Mouse (Mus musculus) layer of hippocampus, postnatal 10 days (tissue): Measurements from ENCODE around the gene Man2b2. TPM values are rescaled to one million over a fixed set of nuclear protein-coding genes. Genes with fewer than 3 reads are reported as not detected.

Experiments used
- DNase-seq, 2 experiments: peaks; one replicate each; pipeline ENCODE4 v3.0.0; 2021; ENCODE audit warnings: low spot score in 2 of 2
- total RNA-seq, 2 experiments: library from RNA; stranded (reverse); gene quantifications; 2 replicates each; pipeline ENCODE4 v1.2.3; 2021

Man2b2 gene
- total RNA-seq, 2 experiments from 2014 or later = 17.0 to 18.6 TPM

DNA sequence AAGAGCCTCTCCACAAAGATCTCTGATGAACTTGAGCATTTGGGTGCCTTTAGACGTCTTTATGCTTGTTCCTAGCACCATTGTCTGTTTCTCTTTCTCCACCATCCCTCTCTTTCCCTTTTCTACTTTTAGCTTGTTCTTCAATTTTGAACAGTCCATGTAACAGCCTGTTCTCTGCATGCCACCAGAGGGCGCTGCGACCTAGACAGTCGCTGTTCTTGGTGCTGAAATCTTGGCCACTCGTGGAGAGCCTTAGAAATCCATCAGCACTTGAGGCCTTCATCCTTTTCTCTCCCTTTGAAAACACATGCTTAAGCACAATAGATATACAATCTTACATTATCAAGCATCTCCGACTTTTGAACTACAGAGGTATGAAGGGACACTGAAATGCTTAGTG lies 5.5 kb upstream of the Man2b2 start:
- DNase-seq = peak; percentile 84 to 85

DNA sequence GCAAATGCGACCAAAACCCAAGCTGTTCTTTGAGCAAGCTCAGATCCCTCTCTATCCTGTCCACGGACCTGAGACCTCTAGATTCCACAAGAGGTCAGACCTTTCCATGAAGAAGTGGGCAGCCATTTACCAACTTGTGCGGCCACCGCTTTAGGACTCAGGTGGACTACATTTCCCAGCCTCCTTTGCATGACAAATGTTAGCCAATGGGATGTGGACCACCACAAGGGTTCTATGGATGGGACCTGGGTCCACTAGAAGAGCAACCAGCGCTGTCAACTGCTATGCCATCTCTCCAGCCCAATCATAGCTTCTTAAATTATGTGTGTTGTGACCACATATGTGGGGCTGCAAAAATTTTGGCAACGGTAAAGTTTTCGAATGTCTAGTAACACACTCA lies 819 bp upstream of the Man2b2 start:
- peak in 1 of 2 experiments; percentile 36 for DNase-seq

DNA sequence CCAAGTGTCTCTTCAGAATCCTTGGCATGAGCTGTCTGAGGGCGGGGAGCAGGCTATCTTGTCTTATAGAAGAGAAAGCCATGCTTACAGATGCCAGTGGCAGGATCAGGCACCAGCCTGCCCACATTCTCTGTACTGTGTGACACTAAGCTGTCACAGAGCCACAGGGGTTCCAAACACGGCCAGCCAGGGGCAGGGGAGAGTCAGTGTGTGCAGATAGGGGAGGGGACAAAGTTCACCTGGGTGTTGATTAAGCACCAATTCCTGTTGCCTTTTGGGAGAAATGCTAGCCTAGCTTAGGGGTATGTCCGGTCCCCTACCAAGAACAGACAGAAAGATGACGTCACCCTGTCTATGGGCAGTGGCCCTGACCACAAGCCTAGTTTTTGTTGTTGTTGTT lies 1.4 kb downstream of the Man2b2 start:
- DNase-seq = no peak

DNA sequence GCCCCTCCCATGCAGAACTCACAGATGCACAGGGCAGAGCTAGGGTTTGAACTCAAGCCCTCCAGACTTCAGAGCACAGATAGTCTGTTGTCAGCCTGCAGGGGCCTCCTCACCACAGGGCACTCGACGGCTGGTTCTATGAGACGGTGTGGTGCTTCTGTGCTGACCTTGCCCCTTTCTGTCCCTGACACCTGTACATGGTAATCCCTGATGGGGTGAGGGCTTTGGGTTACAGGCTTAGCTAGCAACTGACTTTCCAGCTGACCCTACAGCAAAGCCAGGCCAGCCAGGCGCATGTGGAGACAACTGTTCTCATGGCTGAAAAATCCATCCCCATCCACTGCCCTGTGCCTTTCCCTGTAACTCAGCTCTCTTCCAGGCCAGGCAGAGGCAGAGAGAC lies 7.5 kb downstream of the Man2b2 start:
- no peak for DNase-seq

DNA sequence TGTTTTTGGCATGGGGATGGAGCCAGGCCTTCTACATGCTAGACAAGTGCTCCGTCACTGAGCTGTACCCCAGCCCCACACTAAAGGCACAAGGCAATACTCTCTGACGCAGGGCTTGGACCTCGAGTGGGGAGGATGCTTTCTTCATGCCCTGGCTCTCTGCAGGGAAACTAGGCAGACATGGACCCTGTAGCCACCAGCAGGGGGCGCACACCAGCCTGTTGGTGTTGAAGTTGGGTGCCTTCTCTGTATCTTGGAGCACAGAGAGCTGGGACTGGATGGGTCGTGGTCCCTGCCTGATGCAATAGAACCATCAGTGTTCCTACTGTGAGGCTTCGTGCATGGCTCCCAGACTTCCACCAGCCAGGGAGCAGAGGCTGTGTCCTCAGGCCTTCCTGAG lies 10.3 kb downstream of the Man2b2 start:
- DNase-seq = peak; percentile 64 to 73

DNA sequence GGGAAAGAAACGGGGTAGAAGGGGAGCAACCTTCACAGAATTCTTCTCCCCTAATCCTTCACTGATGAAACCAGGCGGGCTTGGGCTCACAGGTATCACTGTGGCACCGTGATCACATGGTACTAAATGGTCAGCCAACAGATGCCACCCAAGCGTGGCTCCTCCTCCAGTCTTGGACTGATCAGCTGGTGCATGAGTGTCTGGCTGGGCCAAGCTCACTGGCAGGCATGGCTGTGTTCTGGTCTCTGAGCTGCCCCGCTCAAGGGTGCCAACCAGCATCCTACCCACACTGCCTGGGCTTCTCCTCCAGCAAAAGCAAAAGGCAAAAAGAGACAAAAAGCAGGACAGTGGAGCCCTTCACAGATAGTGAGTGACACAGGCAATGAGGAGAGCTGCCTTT lies 10.7 kb downstream of the Man2b2 start:
- no peak for DNase-seq

DNA sequence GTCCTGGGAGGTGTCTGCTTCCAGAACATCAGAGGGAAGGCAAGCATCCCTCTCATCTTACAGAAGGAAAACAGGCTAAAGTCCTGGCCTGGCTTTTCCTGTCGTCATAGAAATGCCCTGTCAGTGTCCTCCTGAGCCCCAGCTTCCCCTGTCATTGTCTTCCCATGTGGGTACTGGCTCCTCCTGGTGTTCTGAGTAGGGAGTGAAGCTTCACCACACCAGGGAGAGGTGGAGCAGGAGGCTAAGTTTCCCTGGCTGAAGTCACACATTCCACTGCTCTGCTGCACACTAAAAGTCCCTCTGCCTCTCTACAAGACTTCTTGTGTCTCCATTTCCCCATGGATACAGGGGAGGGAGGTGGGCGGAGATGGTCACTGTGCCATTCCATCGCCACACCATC lies 12.7 kb downstream of the Man2b2 start:
- DNase-seq = no peak

DNA sequence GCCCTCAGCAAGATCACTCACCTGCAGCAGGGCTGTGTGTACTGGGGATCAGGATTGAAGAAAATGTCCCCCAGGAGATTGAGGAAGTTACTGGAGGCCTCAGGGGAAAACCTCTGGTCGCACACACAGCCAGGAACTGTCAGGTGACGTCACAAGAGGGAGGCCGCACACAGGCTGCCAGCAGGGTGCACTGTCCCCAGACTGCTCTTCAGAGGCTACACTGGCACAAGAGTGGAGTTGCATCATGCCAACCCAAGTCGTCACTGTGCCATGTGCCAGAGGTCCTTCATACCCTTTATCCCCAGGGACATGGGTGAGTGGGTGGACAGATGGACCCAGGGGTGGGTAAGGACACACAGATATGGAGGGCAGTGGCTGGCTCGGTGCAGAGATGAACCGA lies 15.9 kb downstream of the Man2b2 start:
- DNase-seq = no peak

DNA sequence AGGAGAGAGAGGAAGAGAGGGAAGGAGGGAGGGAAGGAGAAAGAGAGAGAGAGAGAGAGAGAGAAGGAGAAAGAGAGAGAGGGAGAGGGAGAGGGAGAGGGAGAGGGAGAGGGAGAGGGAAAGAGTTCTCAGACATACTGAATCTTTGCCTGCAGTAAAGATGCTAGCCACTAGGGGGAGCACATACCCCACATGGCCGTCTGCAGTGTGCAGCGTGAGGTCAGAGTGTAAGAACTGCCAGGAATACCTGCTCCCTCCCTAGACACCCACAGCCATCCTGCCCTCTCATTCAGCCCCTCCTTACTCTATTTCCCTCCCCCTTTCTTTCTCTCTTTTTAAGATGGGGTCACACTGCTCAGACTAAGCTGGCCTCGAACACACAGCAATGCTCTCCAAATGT lies 19.0 kb downstream of the Man2b2 start:
- DNase-seq = peak; percentile 74 to 79

DNA sequence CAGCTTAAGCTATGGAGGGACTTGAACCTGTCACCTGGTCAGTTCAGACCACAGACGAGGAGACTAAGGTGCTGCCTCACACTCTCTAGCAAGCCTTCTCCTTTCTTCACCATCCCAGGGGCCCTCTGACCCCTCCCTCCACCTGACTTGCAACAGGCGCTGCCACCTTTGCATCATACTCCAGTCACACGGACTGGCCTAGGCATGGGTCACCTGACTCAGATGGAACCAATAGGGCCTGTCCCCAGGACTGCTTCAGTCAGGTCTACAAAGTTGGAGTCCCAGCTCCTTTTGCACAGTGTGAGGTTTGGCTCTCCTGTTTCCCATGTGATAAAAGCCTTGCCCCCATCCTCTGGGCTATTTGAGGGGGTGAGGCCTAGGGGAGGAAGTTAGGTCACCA lies 19.8 kb downstream of the Man2b2 start:
- DNase-seq = no peak

DNA sequence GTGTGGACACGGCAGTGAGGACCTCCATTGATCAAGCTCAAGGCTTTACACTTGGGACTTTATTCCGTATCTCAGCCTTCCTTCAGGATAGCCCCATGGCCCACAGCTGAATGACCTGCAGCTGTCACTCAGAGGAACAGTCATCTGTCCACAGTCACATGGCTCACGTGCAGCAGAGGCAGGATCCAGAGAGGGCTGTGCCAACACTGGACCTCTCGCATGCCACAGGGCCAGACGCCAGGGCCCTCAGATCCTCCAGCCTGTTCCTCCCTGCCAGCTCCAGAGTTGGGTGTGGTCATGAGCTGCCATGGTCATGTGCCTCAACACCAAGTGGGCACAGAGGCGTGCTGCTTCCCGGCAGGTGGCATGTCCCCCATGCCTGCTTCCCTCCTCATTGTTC lies 21.3 kb downstream of the Man2b2 start:
- DNase-seq = no peak

DNA sequence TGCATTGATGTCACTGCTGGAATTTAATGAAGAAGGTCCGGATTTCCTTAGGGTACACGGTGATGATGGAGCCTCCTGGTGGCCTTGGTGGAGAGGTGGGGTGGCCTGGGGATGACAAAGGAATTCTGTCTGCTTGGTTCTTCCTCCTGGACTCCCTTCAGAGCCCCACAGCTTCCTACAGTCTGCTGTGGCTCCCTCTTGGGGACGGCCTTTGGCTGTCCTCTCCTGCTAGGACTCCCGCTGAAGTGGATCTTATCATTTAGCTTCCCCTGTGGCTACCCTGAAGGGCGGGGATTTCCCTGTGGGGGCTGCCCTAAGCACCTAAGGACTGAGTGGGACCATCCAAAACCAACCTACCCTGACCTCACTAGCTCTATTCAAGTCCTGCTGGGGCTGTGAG lies 23.3 kb downstream of the Man2b2 start:
- no peak for DNase-seq

DNA sequence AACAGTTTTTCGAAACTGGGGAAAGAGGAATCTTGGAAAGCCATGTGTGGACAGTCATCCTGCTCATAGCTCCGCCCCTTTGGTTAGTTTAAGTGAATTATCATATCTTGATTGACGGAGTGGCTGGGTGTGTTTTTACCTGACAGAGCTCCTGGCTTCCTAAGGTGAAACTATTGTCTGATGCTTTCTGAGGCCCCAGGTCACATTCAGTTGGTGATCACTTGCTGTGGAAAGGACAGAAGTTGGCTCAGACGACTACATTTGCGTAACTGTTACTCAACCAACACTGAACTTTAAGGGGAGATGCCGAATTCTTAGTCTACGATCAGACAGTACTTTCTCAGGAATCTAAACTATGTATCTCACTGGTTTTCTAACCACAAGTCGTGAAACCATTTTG lies 33.2 kb downstream of the Man2b2 start:
- no peak for DNase-seq

DNA sequence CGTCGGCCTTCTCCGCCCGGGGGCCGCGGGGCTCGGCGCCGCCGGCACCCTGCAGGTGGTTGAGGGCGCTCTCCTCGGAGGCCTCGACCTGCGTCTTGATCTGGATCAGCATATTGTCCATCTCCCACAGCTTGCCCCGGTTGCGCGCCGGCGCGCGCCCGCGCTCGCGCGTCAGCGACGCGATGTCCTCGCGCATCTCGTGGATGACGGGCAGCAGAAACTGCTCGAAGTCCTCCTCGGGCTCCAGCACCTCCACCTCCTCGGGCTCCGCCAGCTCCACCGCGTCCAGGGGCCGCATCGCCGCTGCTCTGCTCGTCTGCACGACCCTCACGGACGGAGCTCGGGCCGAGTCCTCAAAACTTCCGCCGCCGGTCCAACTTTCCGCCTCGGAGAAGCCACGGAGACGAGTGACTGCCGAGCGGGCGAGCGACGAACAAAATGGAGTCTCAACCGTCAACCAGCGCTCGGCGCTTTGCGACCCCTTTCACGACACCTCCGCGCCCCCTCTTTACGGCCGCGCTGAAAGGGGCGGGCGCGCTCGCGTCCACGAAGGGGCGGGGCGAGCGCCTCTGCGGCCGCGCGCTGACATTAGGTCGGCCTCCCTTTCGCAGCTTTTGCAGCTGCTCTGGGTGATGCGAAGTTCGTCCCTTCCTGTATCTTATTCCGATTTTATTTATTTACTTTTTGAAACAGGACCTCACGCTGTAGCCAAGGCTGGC lies 34.0 kb downstream of the Man2b2 start, which contains the start of gene Mrfap1:
Mrfap1 (minus strand) TSS at position 477 of the 719 bp plus-strand sequence.
- peak; percentile 93 to 96 for DNase-seq

DNA sequence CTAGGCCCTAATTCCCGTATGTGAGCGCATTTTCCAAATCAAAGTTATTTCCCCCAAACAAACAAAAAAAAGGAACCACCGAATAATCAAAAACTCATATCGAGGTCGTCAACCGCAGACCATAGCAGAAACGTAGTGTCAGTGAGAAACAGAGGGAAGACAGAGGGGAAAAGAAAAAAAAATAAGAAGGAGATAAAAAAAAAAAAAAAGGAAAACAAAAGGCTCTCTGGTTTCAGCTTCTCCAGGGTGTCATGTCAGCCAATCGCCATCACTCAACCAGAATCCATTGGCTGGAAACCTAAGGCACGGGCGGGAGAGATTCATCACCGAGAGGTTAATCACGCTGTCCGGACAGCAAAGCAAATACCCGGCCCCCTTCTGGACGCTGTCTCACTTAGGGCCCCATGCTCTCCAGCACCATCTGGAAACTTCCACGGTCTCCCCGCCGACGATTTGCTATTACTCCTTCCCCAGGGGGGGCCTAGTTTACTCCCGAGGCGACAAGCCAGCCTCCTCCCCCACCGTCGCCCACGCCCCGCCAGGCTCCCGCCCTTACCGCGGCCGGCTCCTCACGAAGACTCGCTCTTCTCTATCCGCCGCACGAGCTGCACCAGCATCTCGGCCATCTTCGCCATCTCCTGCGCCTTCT lies 34.7 kb downstream of the Man2b2 start:
- peak; percentile 74 to 80 for DNase-seq

DNA sequence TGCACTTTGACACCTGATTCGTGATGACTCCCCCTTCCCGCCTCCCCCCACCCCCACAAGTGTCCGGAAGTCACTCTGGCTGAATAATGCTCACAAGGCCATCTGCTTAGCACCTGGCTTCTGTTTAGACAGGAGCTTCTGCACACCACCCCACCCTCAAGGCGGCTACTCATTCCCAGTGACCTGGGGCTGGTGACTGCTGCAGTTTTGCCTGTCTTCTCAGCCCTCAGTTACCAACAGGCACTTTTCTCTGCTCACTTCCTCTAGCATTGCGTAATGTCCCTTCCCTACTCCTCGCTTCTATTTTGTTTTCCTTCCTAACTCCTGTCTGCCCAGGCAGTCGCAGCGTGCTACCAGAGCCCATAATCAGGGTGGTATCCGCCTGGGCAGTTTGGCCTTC lies 38.6 kb downstream of the Man2b2 start:
- DNase-seq = no peak

DNA sequence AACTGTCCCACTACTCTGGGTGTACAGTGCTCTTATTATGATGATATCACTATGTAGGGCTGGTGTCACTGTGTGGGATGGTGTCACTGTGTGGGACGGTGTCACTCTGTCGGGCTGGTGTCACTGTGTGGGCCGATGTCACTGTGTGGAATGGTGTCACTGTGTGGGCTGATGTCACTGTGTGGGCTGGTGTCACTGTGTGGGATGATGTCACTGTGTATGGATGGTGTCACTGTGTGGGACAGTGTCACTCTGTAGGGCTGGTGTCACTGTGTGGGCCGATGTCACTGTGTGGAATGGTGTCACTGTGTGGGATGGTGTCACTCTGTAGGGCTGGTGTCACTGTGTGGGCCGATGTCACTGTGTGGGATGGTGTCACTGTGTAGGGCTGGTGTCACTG lies 44.4 kb downstream of the Man2b2 start:
- DNase-seq = no peak

DNA sequence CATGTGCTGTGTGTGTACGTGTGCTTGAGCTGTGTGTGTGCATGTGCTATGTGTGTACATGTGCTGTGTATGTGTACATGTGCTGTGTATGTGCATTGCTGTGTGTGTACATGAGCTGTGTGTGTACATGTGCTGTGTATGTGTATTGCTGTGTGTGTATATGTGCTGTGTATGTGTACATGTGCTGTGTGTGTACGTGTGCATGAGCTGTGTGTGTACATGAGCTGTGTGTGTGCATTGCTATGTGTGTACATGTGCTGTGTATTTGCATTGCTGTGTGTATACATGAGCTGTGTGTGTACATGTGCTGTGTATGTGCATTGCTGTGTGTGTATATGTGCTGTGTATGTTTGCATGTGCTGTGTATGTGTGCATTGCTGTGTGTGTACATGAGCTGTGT lies 50.9 kb downstream of the Man2b2 start:
- no peak for DNase-seq

DNA sequence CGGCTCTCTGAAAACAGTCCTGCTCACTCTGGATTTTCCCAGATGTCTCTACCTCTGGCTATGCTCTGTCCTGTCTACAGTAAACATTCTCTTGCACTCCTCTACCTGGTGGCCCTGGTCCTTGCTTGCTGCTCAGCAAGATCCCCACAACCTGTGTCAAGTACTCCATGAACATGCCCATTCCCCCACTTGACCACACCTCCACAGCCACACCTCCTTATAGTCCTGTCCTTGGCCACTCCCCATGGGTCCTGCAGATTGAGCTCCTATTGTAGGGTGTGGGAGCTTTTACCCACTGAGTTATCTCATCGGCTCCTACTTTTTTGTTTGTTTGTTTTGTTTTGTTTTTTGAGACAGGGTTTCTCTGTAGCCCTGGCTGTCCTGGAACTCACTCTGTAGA lies 51.6 kb downstream of the Man2b2 start:
- DNase-seq = no peak

DNA sequence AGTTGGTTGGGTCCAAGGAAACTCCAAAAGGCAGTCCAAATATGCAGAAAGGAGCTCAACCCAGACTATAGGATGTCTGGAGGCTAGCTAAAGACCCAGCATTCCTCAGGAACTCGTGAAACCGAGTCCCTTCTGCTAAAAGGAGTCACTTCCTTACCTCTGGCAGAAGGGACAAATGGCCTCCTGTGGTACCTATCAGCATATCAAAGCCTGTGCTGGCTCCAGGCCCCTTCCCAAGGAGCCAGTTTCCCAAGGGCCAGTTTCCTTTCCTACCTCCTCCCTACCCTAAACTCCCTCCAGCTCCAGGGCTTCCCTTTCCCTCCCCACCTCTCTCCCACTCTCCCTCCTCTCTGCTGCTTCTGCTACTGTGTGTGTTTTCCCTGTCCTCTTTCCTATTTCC lies 53.3 kb downstream of the Man2b2 start:
- DNase-seq = no peak

DNA sequence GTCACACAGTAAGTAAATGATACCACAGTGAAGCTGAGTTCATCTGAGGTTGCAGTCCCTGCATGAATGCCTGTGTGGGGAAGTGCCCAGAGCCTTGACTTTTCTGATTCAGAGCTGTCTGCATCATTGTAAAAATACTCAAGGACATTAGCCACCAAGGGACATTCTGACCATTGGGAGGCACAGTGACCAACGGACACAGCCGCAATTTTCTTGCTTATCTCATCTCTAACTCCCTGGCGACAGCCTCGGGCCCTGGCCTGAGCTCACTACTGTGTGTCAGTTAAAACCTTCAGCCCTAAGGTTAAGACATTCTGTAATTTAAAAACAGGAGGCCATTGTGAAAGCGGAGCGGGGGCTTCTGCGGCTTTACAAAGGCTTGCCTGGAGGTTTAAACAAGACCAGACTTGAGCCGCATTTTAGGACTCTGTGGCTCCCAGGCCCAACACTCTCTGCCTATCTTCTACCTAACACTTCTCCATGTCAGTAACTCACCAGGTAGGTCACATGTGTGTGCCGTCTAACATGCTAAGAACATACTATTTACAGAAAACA lies 54.4 kb downstream of the Man2b2 start:
- DNase-seq = no peak

DNA sequence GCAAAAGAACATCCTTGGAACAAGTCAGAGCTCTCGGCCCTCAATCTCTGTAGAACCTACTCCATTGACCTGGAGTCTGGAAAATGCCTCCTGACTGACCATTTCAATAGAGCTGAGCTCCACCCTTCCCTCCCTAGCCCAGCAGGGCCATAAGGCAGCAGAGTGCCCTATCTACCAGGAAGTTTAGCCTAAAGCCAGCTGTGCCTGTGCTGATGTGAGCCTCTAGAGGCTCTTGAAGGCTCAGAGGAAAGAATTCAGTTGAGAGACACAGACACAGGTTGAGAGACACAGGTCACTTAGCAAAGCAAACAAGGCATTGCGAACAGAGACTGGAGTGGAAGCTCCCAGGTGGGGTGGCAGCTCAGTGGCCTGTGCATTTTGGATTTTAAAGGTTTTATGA lies 55.1 kb downstream of the Man2b2 start:
- no peak for DNase-seq

DNA sequence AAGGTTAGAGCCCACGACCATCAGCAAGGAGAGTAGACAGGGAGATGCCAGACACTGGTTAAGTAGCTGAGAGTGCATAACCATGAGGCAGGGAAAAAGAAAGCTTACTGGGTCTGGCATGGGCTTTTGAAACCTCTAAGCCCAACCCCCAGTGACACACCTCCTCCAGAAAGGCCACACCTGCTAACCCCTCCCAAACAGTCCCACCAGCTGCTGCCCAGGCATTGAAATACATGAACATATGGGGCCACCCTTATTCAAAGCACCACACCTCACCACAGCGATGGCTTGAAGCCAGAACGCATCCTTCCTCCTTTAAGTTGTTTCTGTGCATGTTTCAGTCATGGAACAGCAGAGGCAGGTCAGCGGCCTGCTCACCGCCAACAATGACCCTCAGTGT lies 57.9 kb downstream of the Man2b2 start:
- DNase-seq = no peak
